Comparison of ENCODE assay signal across 16 mouse cellular contexts in genomic region chr12:17255602-17256001, GRCm38 (mm10). TPM values are rescaled to one million over a fixed set of nuclear protein-coding genes. Genes with fewer than 3 reads are reported as not detected.
DNase-seq lines count a peak whose midpoint lies in the region; ATAC-seq and TF ChIP-seq lines count a peak whose summit lies in the region.
"Had no signal": no experiment of that assay in that cellular context is flagged by ENCODE, and none has a peak within 500 bp of the region (broad histone marks: within the 10 kb centered on the region; RNA-seq: fewer than 3 reads in every experiment).

No protein-coding gene starts in this region.

- no peaks in the 10 kb centered on the region for H3K4me1 ChIP-seq in hindbrain, embryonic 11.5 days (replicated peaks; ENCODE audit: control insufficient read depth, insufficient read depth, low read length)
- 0 out of 2 replicates have a peak, but pooled peaks cover 4% of the 10 kb centered on the region for H3K4me1 ChIP-seq in hindbrain, embryonic 14.5 days (replicated peaks; ENCODE audit: control insufficient read depth, insufficient read depth, low read length)
- H3K4me1 ChIP-seq: lung, embryonic 15.5 days had no signal

- no peak for TF ChIP-seq POLR2A in brain, embryonic 14.5 days (IDR thresholded peaks at IDR 0.05; ENCODE audit: borderline replicate concordance, extremely low read depth, insufficient read depth, insufficient read length, poor library complexity, severe bottlenecking)

- no peak overlapping the region for H3K9ac ChIP-seq in hindbrain, embryonic 11.5 days (ENCODE audit: low read depth, low read length)
- no peak overlapping the region for H3K9ac ChIP-seq in hindbrain, embryonic 14.5 days
- H3K9ac ChIP-seq: embryonic facial prominence, embryonic 13.5 days; limb, embryonic 13.5 days; lung, embryonic 15.5 days; midbrain, embryonic 13.5 days; neural tube, embryonic 13.5 days had no signal

- peak; percentile 17 for DNase-seq in hindbrain, embryonic 11.5 days (ENCODE audit: low spot score)
- no peak for DNase-seq in hindbrain, embryonic 14.5 days (ENCODE audit: low spot score)
- DNase-seq in right cerebral cortex, postnatal 14 days, result peak; percentile 31
- DNase-seq in right cerebral cortex, adult 18-20 months, result no peak
- peak; percentile 37 for DNase-seq in brain, embryonic 14.5 days (ENCODE audit: low read depth)
- DNase-seq in cerebellum, adult 11-12 months, result no peak
- DNase-seq in heart, adult 18-20 months, result no peak
- DNase-seq: adrenal gland, postnatal 14 days; kidney, adult 9 months; right cerebral cortex, postnatal 25 days; thymus, postnatal 36 days had no signal

- no peaks in the 10 kb centered on the region for H3K9me3 ChIP-seq in hindbrain, embryonic 11.5 days (ENCODE audit: control insufficient read depth, low read length)
- H3K9me3 ChIP-seq in hindbrain, embryonic 14.5 days (ENCODE audit: control insufficient read depth, low read length), result no peaks in the 10 kb centered on the region
- H3K9me3 ChIP-seq: embryonic facial prominence, embryonic 13.5 days; limb, embryonic 13.5 days; lung, embryonic 15.5 days; midbrain, embryonic 13.5 days; neural tube, embryonic 13.5 days had no signal

- no peak overlapping the region for H3K4me3 ChIP-seq in hindbrain, embryonic 11.5 days (ENCODE audit: low read depth, low read length)
- no peak overlapping the region for H3K4me3 ChIP-seq in hindbrain, embryonic 14.5 days (replicated peaks; ENCODE audit: low read length)
- H3K4me3 ChIP-seq: embryonic facial prominence, embryonic 13.5 days; limb, embryonic 13.5 days; lung, embryonic 15.5 days; midbrain, embryonic 13.5 days; neural tube, embryonic 13.5 days had no signal

- no peak overlapping the region for H3K27ac ChIP-seq in hindbrain, embryonic 11.5 days (ENCODE audit: low read depth, low read length)
- no peak overlapping the region for H3K27ac ChIP-seq in hindbrain, embryonic 14.5 days
- H3K27ac ChIP-seq: embryonic facial prominence, embryonic 13.5 days; limb, embryonic 13.5 days; lung, embryonic 15.5 days; midbrain, embryonic 13.5 days; neural tube, embryonic 13.5 days had no signal

- no peaks in the 10 kb centered on the region for H3K36me3 ChIP-seq in hindbrain, embryonic 11.5 days (ENCODE audit: control insufficient read depth, insufficient read depth, low read length)
- no peaks in the 10 kb centered on the region for H3K36me3 ChIP-seq in hindbrain, embryonic 14.5 days (replicated peaks; ENCODE audit: control insufficient read depth, insufficient read depth)
- H3K36me3 ChIP-seq: embryonic facial prominence, embryonic 13.5 days; limb, embryonic 13.5 days; lung, embryonic 15.5 days; midbrain, embryonic 13.5 days; neural tube, embryonic 13.5 days had no signal

- H3K4me2 ChIP-seq in hindbrain, embryonic 11.5 days (replicated peaks; ENCODE audit: low read depth, low read length), result no peak overlapping the region
- no peak overlapping the region for H3K4me2 ChIP-seq in hindbrain, embryonic 14.5 days (replicated peaks)
- H3K4me2 ChIP-seq: embryonic facial prominence, embryonic 13.5 days; limb, embryonic 13.5 days; lung, embryonic 15.5 days; midbrain, embryonic 13.5 days; neural tube, embryonic 13.5 days had no signal

- no peak for ATAC-seq in hindbrain, embryonic 11.5 days (ENCODE audit: low FRiP score)
- no peak for ATAC-seq in hindbrain, embryonic 14.5 days (ENCODE audit: low FRiP score)
- ATAC-seq: midbrain, embryonic 13.5 days had no signal

- WGBS in hindbrain, embryonic 11.5 days, result 81% methylated on average over 6 of the region's 6 CpGs
- 85% methylated on average over 6 of the region's 6 CpGs for WGBS in hindbrain, embryonic 14.5 days

- TF ChIP-seq CTCF in brain, embryonic 14.5 days (IDR thresholded peaks at IDR 0.05; ENCODE audit: borderline replicate concordance, extremely low read depth, insufficient read depth, insufficient read length), result peak; percentile 53; the same call in 1 of the 2 replicates

- no peaks in the 10 kb centered on the region for H3K27me3 ChIP-seq in hindbrain, embryonic 11.5 days (ENCODE audit: control insufficient read depth, insufficient read depth, low read length)
- 0 out of 2 replicates have a peak, but pooled peaks cover 5% of the 10 kb centered on the region for H3K27me3 ChIP-seq in hindbrain, embryonic 14.5 days (ENCODE audit: control insufficient read depth, insufficient read depth, low read length)

RNA-seq across cellular contexts. Expression of gene Pdia6, which starts 10.7 kb away (rescaled TPM):
- polyA plus RNA-seq in hindbrain, embryonic 11.5 days (2014; fragmentation: Nextera tagmentation; extraction: Ambion mirVana), result 545 and 570 TPM in 2 replicates
- 268 and 305 TPM in 2 replicates for polyA plus RNA-seq in hindbrain, embryonic 14.5 days (2014; fragmentation: Nextera tagmentation; extraction: Ambion mirVana)
- polyA plus RNA-seq in brain, embryonic 14.5 days (2012; rRNA removed), result 178 and 194 TPM in 2 replicates
- total RNA-seq in heart, adult 18-20 months (2021), result 100 to 1,000 TPM in 1 of 2 experiments, 10 to 100 TPM in 1; 89.4 to 100 TPM

Comparison
In these comparisons a context has a peak if more than half of its experiments do, and no peak if none do; other contexts are left out.
1. DNase-seq: peak in hindbrain, embryonic 11.5 days (single experiment), right cerebral cortex, postnatal 14 days (single experiment) and brain, embryonic 14.5 days (single experiment); none in hindbrain, embryonic 14.5 days (single experiment), right cerebral cortex, adult 18-20 months (single experiment), cerebellum, adult 11-12 months (single experiment) and heart, adult 18-20 months (0 of 2).